Comparison of ENCODE assay signal across 1 mouse cellular context in the genomic region with DNA sequence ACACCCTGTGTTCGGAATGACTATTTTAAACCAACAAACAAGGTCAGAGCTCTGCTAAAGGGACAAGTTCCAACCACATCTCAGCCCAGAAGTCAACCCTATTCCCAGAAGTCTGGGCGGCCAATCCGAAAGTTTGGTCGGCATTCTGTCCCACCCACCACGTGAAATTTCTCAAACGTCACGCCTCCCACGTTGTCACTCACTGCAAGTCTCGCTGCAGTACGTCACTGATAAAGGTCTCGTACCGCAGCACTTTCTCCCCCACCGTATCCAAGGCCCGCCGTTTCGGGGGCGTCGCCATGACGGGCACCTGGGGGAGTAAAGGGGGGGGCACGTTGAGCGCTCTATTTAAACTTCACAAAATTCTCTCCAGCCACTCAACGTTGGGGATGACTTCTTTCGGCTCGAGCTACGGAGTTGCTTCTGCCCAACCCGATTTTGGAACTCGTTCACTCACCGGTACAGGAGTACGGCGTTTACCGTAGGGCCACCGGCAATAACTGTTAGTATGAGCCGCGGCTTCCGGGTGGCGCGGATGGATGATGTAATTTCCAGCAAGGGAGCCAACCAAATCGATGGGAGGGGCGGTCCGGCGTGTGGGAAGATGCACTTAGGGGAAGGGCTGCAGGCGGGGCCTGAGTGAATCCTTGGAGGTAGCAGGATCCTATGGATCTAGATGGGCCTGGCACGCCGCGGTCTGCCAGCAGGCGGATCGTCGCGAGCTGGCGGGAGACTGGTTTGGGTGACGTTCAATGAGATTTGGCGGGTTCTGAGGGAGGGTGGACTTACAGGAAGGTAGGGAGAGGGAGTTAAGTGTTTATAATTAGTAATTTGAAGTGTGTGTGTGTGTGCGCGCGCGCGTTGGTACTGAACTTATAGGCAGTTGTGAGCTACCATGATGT.
TF ChIP-seq lines count a peak whose summit lies in the region.

Gene Uxt, minus strand, starts transcription at position 541 of the 902 bp plus-strand sequence.

TF ChIP-seq in CH12.LX, 34 proteins besides CTCF, POLR2A, EP300 and RAD21 (continued from another document):
- TF ChIP-seq JUND (conservative IDR thresholded peaks at IDR 0.05; ENCODE audit: low read depth, low read length) (no peak), MXI1 (IDR thresholded peaks at IDR 0.05; ENCODE audit: low read depth, low read length) (peak; percentile 56; the same call in 1 of the 2 replicates), SMC3 (IDR thresholded peaks at IDR 0.05; ENCODE audit: low read depth, low read length) (no peak), MAZ (IDR thresholded peaks at IDR 0.05; ENCODE audit: low read depth, low read length) (no peak), NELFE (IDR thresholded peaks at IDR 0.05; ENCODE audit: low read depth, low read length) (peak; percentile 22; the same call in 1 of the 2 replicates), HCFC1 (IDR thresholded peaks at IDR 0.05; ENCODE audit: low read depth, low read length) (peak; percentile 81), CHD2 (IDR thresholded peaks at IDR 0.05; ENCODE audit: low read length) (no peak), NRF1 (IDR thresholded peaks at IDR 0.05; ENCODE audit: low read depth, low read length) (no peak), USF2 (conservative IDR thresholded peaks at IDR 0.05; ENCODE audit: low read depth, low read length) (no peak), TCF12 (IDR thresholded peaks at IDR 0.05; ENCODE audit: low read depth, low read length) (peak; percentile 18; the same call in 1 of the 2 replicates), SIN3A (IDR thresholded peaks at IDR 0.05; ENCODE audit: low read length) (peak; percentile 92), ZMIZ1 (IDR thresholded peaks at IDR 0.05; ENCODE audit: low read depth, low read length) (0 out of 2 replicates have a peak, but pooled peaks have one; percentile 36), ELF1 (IDR thresholded peaks at IDR 0.05; ENCODE audit: low read depth, low read length) (peak; percentile 94)
